Mouse (Mus musculus) intestine, embryonic 16.5 days (tissue): Measurements from ENCODE around the gene Dtx2. TPM values are rescaled to one million over a fixed set of nuclear protein-coding genes. Genes with fewer than 3 reads are reported as not detected.

Source experiments
- ATAC-seq: fragments of 200-750 bp; cut with Nextera tagmentation; 2 replicates; pipeline ENCODE4 v1.8.0; 2017; ENCODE audit warnings: moderate TSS enrichment, moderate library complexity
- H3K27ac ChIP-seq: fragments of 300-500 bp; sonication (generic); 2 replicates; pipeline ENCODE4 v1.5.1; 2014; ENCODE audit warnings: mild to moderate bottlenecking, low read length
- H3K27me3 ChIP-seq: fragments of 300-500 bp; sonication (generic); replicated peaks from 2 replicates; pipeline ENCODE4 v1.6.1; 2014; ENCODE audit warnings: low read length, control low read depth, mixed read lengths; ENCODE audit not compliant: control insufficient read depth, insufficient read depth
- H3K36me3 ChIP-seq: fragments of 300-500 bp; sonication (generic); 2 replicates; pipeline ENCODE4 v1.6.1; 2014; ENCODE audit warnings: low read length, control low read depth; ENCODE audit not compliant: control insufficient read depth, insufficient read depth
- H3K4me1 ChIP-seq: fragments of 300-500 bp; sonication (generic); 2 replicates; pipeline ENCODE4 v1.6.1; 2014; ENCODE audit warnings: low read length, control low read depth, mixed read lengths; ENCODE audit not compliant: control insufficient read depth, insufficient read depth
- H3K4me2 ChIP-seq: fragments of 300-500 bp; sonication (generic); 2 replicates; pipeline ENCODE4 v1.6.1; 2014; ENCODE audit warnings: low read depth, low read length, control low read depth
- H3K4me3 ChIP-seq: fragments of 300-500 bp; sonication (generic); 2 replicates; pipeline ENCODE4 v1.5.1; 2014; ENCODE audit warnings: mild to moderate bottlenecking, low read length
- H3K9ac ChIP-seq: fragments of 300-500 bp; sonication (generic); 2 replicates; pipeline ENCODE4 v1.6.1; 2014; ENCODE audit warnings: low read depth, low read length
- H3K9me3 ChIP-seq: fragments of 300-500 bp; sonication (generic); 2 replicates; pipeline ENCODE4 v1.6.1; 2016; ENCODE audit warnings: low read length, control low read depth; ENCODE audit not compliant: control insufficient read depth
- WGBS: fragments of 180-500 bp; shearing (Covaris S2); extraction: QIAGEN DNeasy Blood & Tissue Kit; methylation state at CpG from one replicate; pipeline ENCODE4 v1.1.7; 2014; 5-methylcytosine and 5-hydroxymethylcytosine counted together
- polyA plus RNA-seq: library from polyadenylated mRNA; unstranded; fragments of >200 nt; fragmentation: Nextera tagmentation; extraction: Ambion mirVana; gene quantifications from 2 replicates; pipeline ENCODE4 v1.2.1, GENCODE M21; 2015

Gene Dtx2
- polyA plus RNA-seq, 1 experiment from 2014 or later = 21.6 TPM

GRCm38 (mm10) chr5:136082345-136082744, 87.7 kb downstream of the Dtx2 start:
- WGBS = 82% methylated on average over 4 of the region's 4 CpGs
- H3K9me3 ChIP-seq = no peaks in the 10 kb centered on the region
- ATAC-seq = no peak

More at GRCm38 (mm10) chr5:136082345-136082744, 87.7 kb downstream of the Dtx2 start:
- no peak overlapping the region for H3K27ac ChIP-seq
- peaks cover 9% of the 10 kb centered on the region for H3K4me1 ChIP-seq
- no peak overlapping the region for H3K4me2 ChIP-seq
- H3K4me3 ChIP-seq = no peak overlapping the region
- H3K27me3 ChIP-seq = no peaks in the 10 kb centered on the region
- no peak overlapping the region for H3K9ac ChIP-seq
- no peaks in the 10 kb centered on the region for H3K36me3 ChIP-seq

Other genes with a start within 250 kb of the Dtx2 start
- gene Styxl1, start 216.4 kb upstream of the Dtx2 start, polyA plus RNA-seq = 0.21 and 0.35 TPM in 2 replicates
- 873 and 892 TPM in 2 replicates for gene Mdh2, start 216.3 kb upstream of the Dtx2 start, polyA plus RNA-seq
- 2.6 and 3.1 TPM in 2 replicates for gene Srrm3, start 187.9 kb upstream of the Dtx2 start, polyA plus RNA-seq
- 112 and 114 TPM in 2 replicates for gene Hspb1, start 106.9 kb upstream of the Dtx2 start, polyA plus RNA-seq
- 137 and 144 TPM in 2 replicates for gene Ywhag, start 60.2 kb upstream of the Dtx2 start, polyA plus RNA-seq
- gene Ssc4d, start 20.3 kb upstream of the Dtx2 start, polyA plus RNA-seq = 2.3 and 2.9 TPM in 2 replicates
- 0.68 and 1.5 TPM in 2 replicates for gene Zp3, start 14.7 kb upstream of the Dtx2 start, polyA plus RNA-seq
- gene Upk3b, start 43.7 kb downstream of the Dtx2 start, polyA plus RNA-seq = 44.4 and 47.8 TPM in 2 replicates
- gene Upk3bl, start 59.7 kb downstream of the Dtx2 start, polyA plus RNA-seq = 0.82 and 2.3 TPM in 2 replicates
- gene Rasa4, start 89.1 kb downstream of the Dtx2 start, polyA plus RNA-seq = 16.6 and 18.5 TPM in 2 replicates
- 212 and 230 TPM in 2 replicates for gene Polr2j, start 121.8 kb downstream of the Dtx2 start, polyA plus RNA-seq
- 22.3 and 22.7 TPM in 2 replicates for gene Lrwd1, start 141.3 kb downstream of the Dtx2 start, polyA plus RNA-seq
- 16.7 and 17.2 TPM in 2 replicates for gene Alkbh4, start 141.3 kb downstream of the Dtx2 start, polyA plus RNA-seq
- 6.3 and 7.1 TPM in 2 replicates for gene Orai2, start 175.9 kb downstream of the Dtx2 start, polyA plus RNA-seq
- gene Prkrip1, start 204.2 kb downstream of the Dtx2 start, polyA plus RNA-seq = 38.5 and 44.1 TPM in 2 replicates